Mouse (Mus musculus) heart, postnatal 0 days (tissue): ENCODE measurements around the gene Nubp2. TPM values are rescaled to one million over a fixed set of nuclear protein-coding genes. Genes with fewer than 3 reads are reported as not detected.

Experiments used
- ATAC-seq: fragments of 200-750 bp; cut with Nextera tagmentation; 2 replicates; pipeline ENCODE4 v1.8.0; 2017; ENCODE audit warnings: low read depth, moderate number of reproducible peaks, moderate library complexity; ENCODE audit not compliant: insufficient read depth
- DNase-seq: peaks from one replicate; pipeline ENCODE4 v3.0.0-alpha.2; 2016; ENCODE audit warnings: low spot score
- H3K27ac ChIP-seq: fragments of 300-500 bp; sonication (generic); 2 replicates; pipeline ENCODE4 v1.5.1; 2014; ENCODE audit warnings: low read depth, mild to moderate bottlenecking
- H3K27me3 ChIP-seq: fragments of 300-500 bp; sonication (generic); 2 replicates; pipeline ENCODE4 v1.6.1; 2014; ENCODE audit warnings: low read length, mixed read lengths; ENCODE audit not compliant: control insufficient read depth, insufficient read depth
- H3K36me3 ChIP-seq: fragments of 300-500 bp; sonication (generic); replicated peaks from 2 replicates; pipeline ENCODE4 v1.6.1; 2014; ENCODE audit warnings: low read length, mixed read lengths; ENCODE audit not compliant: control insufficient read depth, insufficient read depth
- H3K4me1 ChIP-seq: fragments of 300-500 bp; sonication (generic); 2 replicates; pipeline ENCODE4 v1.6.1; 2014; ENCODE audit warnings: antibody characterized with exemption; ENCODE audit not compliant: control insufficient read depth, insufficient read depth
- H3K4me2 ChIP-seq: fragments of 300-500 bp; sonication (generic); 2 replicates; pipeline ENCODE4 v1.6.1; 2014; ENCODE audit warnings: low read depth, mild to moderate bottlenecking, low read length, moderate library complexity
- H3K4me3 ChIP-seq: fragments of 300-500 bp; sonication (generic); 2 replicates; pipeline ENCODE4 v1.5.1; 2014; ENCODE audit warnings: low read depth, low read length
- H3K9ac ChIP-seq: fragments of 300-500 bp; sonication (generic); replicated peaks from 2 replicates; pipeline ENCODE4 v1.6.1; 2014; ENCODE audit warnings: low read depth, low read length, mixed read lengths
- H3K9me3 ChIP-seq: fragments of 300-500 bp; sonication (generic); replicated peaks from 2 replicates; pipeline ENCODE4 v1.6.1; 2016; ENCODE audit warnings: low read length; ENCODE audit not compliant: control insufficient read depth
- CTCF ChIP-seq: IDR thresholded peaks from 2 replicates; pipeline ENCODE4 v1.5.1; 2016; ENCODE audit warnings: antibody characterized with exemption, control low read depth, low read depth
- EP300 ChIP-seq: IDR thresholded peaks from 2 replicates; pipeline ENCODE4 v1.6.1; 2016; ENCODE audit warnings: antibody characterized with exemption, low read depth
- WGBS: fragments of 180-500 bp; shearing (Covaris S2); extraction: QIAGEN DNeasy Blood & Tissue Kit; methylation state at CpG from one replicate; pipeline ENCODE4 v1.1.7; 2014; 5-methylcytosine and 5-hydroxymethylcytosine counted together
- polyA plus RNA-seq: library from polyadenylated mRNA; unstranded; fragments of >200 nt; fragmentation: Nextera tagmentation; extraction: Ambion mirVana; gene quantifications from 2 replicates; pipeline ENCODE4 v1.2.1, GENCODE M21; 2015
- total RNA-seq: library from RNA; depleted of rRNA; stranded (reverse); fragments of >200 nt; gene quantifications from 2 replicates; pipeline ENCODE4 v1.2.3, GENCODE M21; 2014; ENCODE audit warnings: low replicate concordance

Gene Nubp2
- total and polyA plus RNA-seq, 2 experiments from 2014 or later: 31.3 to 44.9 TPM

GRCm38 (mm10) chr17:24878531-24878930, 7.6 kb downstream of the Nubp2 start:
- Histone ChIP-seq H3K27ac (no peak overlapping the region), H3K9ac (no peak overlapping the region), H3K4me1 (no peaks in the 10 kb centered on the region), H3K9me3 (no peaks in the 10 kb centered on the region), H3K36me3 (peaks cover 7% of the 10 kb centered on the region), H3K4me2 (no peak overlapping the region), H3K4me3 (no peak overlapping the region), H3K27me3 (no peaks in the 10 kb centered on the region)
- ATAC-seq (no peak), DNase-seq (no peak)
- no peak for TF ChIP-seq EP300
- no peak for TF ChIP-seq CTCF
- WGBS: 71% methylated on average over 8 of the region's 8 CpGs

- Histone ChIP-seq H3K9ac (0 out of 2 replicates have a peak overlapping the region, but pooled peaks have one; percentile 28), H3K36me3 (peaks cover 3% of the 10 kb centered on the region), H3K27me3 (no peaks in the 10 kb centered on the region), H3K9me3 (no peaks in the 10 kb centered on the region), H3K4me3 (no peak overlapping the region), H3K27ac (no peak overlapping the region), H3K4me2 (no peak overlapping the region), H3K4me1 (no peaks in the 10 kb centered on the region)
- TF ChIP-seq CTCF (no peak), EP300 (no peak)
- ATAC-seq (no peak), DNase-seq (no peak)
- 40% methylated on average over 5 of the region's 5 CpGs for WGBS
Observed at GRCm38 (mm10) chr17:24878117-24878397, 8.1 kb downstream of the Nubp2 start.

- Histone ChIP-seq H3K4me1 (no peaks in the 10 kb centered on the region), H3K36me3 (no peaks in the 10 kb centered on the region), H3K27me3 (no peaks in the 10 kb centered on the region), H3K27ac (no peak overlapping the region), H3K9me3 (no peaks in the 10 kb centered on the region), H3K9ac (0 out of 2 replicates have a peak overlapping the region, but pooled peaks have one; percentile 28), H3K4me2 (no peak overlapping the region), H3K4me3 (no peak overlapping the region)
- no peak for DNase-seq
- no peak for TF ChIP-seq CTCF
- TF ChIP-seq EP300: no peak
- 56% methylated on average over 10 of the region's 10 CpGs for WGBS
- ATAC-seq: no peak
Observed at GRCm38 (mm10) chr17:24877336-24878116, 8.6 kb downstream of the Nubp2 start.

DNA sequence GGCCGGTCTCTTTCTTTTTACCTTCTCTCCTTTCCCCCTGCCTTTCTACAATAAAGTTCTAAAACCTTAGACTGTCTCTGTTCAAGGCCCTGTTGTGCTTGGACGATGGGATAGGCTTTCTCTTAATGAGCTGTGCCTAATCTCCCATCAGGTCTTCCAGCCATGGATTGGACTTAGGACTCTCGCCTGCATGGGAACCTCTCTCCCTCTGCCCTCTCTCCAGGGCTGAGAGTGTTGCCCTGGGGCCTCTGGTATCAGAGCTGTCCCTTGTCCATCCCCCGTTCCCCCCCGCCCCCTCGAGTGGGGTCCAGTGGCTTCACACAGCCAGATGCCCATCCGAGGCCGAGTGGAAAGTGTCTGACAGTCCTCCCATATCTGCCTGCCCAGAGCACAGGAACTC, 11.2 kb downstream of the Nubp2 start:
- Histone ChIP-seq H3K4me3 (no peak overlapping the region), H3K4me1 (no peaks in the 10 kb centered on the region), H3K27me3 (no peaks in the 10 kb centered on the region), H3K27ac (no peak overlapping the region), H3K9ac (no peak overlapping the region), H3K4me2 (no peak overlapping the region), H3K36me3 (no peaks in the 10 kb centered on the region), H3K9me3 (no peaks in the 10 kb centered on the region)
- no peak for TF ChIP-seq CTCF
- TF ChIP-seq EP300: no peak
- DNase-seq: no peak
- 60% methylated on average over 8 of the region's 8 CpGs for WGBS
- no peak for ATAC-seq

- Histone ChIP-seq H3K27me3 (no peaks in the 10 kb centered on the region), H3K27ac (no peak overlapping the region), H3K36me3 (no peaks in the 10 kb centered on the region), H3K4me1 (no peaks in the 10 kb centered on the region), H3K4me2 (no peak overlapping the region), H3K9me3 (no peaks in the 10 kb centered on the region), H3K9ac (no peak overlapping the region), H3K4me3 (no peak overlapping the region)
- 21% methylated on average over 1 of the region's 1 CpGs for WGBS
- no peak for TF ChIP-seq EP300
- TF ChIP-seq CTCF: no peak
- ATAC-seq: no peak
- DNase-seq: no peak
Observed at GRCm38 (mm10) chr17:24874405-24874745, 11.8 kb downstream of the Nubp2 start.
